13 mouse cellular contexts compared by ENCODE assay signal in genomic region chr14:29228976-29229716, GRCm38 (mm10).
DNase-seq lines count a peak whose midpoint lies in the region; ATAC-seq lines count a peak whose summit lies in the region.
"Had no signal": no experiment of that assay in that cellular context is flagged by ENCODE, and none has a peak within 500 bp of the region (broad histone marks: within the 10 kb centered on the region; RNA-seq: fewer than 3 reads in every experiment).

No protein-coding gene starts in this region.

- DNase-seq in forebrain, embryonic 11.5 days (ENCODE audit: low spot score) = no peak
- peak; percentile 2 for DNase-seq in adipocyte (ENCODE audit: low spot score)
- DNase-seq in fat pad, adult 2 months (ENCODE audit: extremely low read depth, low read depth, low spot score) = peak; percentile 85
- peak; percentile 93 for DNase-seq in midbrain, embryonic 11.5 days (ENCODE audit: low spot score, missing footprints)
- DNase-seq in adrenal gland, adult 2 months = no peak
- DNase-seq in heart, adult 8-10 months (ENCODE audit: low spot score) = no peak
- DNase-seq in heart, postnatal 36 days = no peak
- DNase-seq: adrenal gland, postnatal 10 days; B cell, adult 2 months; cerebellum, postnatal 36 days; kidney, postnatal 10 days had no signal

- intact Hi-C loops in heart, postnatal 36 days (cut with DNase I) = no loop called here

- H3K27me3 ChIP-seq in forebrain, embryonic 12.5 days = no peaks in the 10 kb centered on the region
- H3K27me3 ChIP-seq in forebrain, embryonic 11.5 days (ENCODE audit: control insufficient read depth, insufficient read depth, low read length) = no peaks in the 10 kb centered on the region
- no peaks in the 10 kb centered on the region for H3K27me3 ChIP-seq in midbrain, embryonic 11.5 days (ENCODE audit: control insufficient read depth, insufficient read depth, low read length)

- no peak overlapping the region for H3K4me2 ChIP-seq in forebrain, embryonic 12.5 days
- no peak overlapping the region for H3K4me2 ChIP-seq in forebrain, embryonic 11.5 days (ENCODE audit: low read depth, low read length, severe bottlenecking)
- H3K4me2 ChIP-seq in midbrain, embryonic 11.5 days = peak overlapping the region; percentile 8; the same call in 1 of the 2 replicates

- H3K4me3 ChIP-seq in forebrain, embryonic 12.5 days (replicated peaks) = no peak overlapping the region
- H3K4me3 ChIP-seq in forebrain, embryonic 11.5 days (ENCODE audit: low read depth, low read length) = no peak overlapping the region
- H3K4me3 ChIP-seq in midbrain, embryonic 11.5 days (ENCODE audit: low read depth, low read length) = no peak overlapping the region
- H3K4me3 ChIP-seq: myocyte had no signal

- H3K9ac ChIP-seq in forebrain, embryonic 12.5 days = no peak overlapping the region
- H3K9ac ChIP-seq in forebrain, embryonic 11.5 days (ENCODE audit: low read length) = no peak overlapping the region
- H3K9ac ChIP-seq in midbrain, embryonic 11.5 days (ENCODE audit: low read length) = no peak overlapping the region

- peak overlapping the region; percentile 53 for H3K27ac ChIP-seq in forebrain, embryonic 12.5 days
- H3K27ac ChIP-seq in forebrain, embryonic 11.5 days (ENCODE audit: low read depth, low read length) = no peak overlapping the region
- peak overlapping the region; percentile 41; the same call in 1 of the 2 replicates for H3K27ac ChIP-seq in midbrain, embryonic 11.5 days (ENCODE audit: low read depth, low read length)

- no peaks in the 10 kb centered on the region for H3K9me3 ChIP-seq in forebrain, embryonic 12.5 days
- no peaks in the 10 kb centered on the region for H3K9me3 ChIP-seq in forebrain, embryonic 11.5 days (ENCODE audit: control insufficient read depth, low read length)
- H3K9me3 ChIP-seq in midbrain, embryonic 11.5 days (ENCODE audit: control insufficient read depth, low read length) = no peaks in the 10 kb centered on the region

- H3K4me1 ChIP-seq in forebrain, embryonic 12.5 days = peaks cover 31% of the 10 kb centered on the region
- H3K4me1 ChIP-seq in forebrain, embryonic 11.5 days (replicated peaks; ENCODE audit: control insufficient read depth, insufficient read depth, low read length) = no peaks in the 10 kb centered on the region
- peaks cover 28% of the 10 kb centered on the region for H3K4me1 ChIP-seq in midbrain, embryonic 11.5 days (ENCODE audit: control insufficient read depth, insufficient read depth, low read length)

- 50% methylated on average over 19 of the region's 19 CpGs for WGBS in forebrain, embryonic 12.5 days
- 53% methylated on average over 19 of the region's 19 CpGs for WGBS in forebrain, embryonic 11.5 days
- 26% methylated on average over 19 of the region's 19 CpGs for WGBS in midbrain, embryonic 11.5 days

- no peaks in the 10 kb centered on the region for H3K36me3 ChIP-seq in forebrain, embryonic 12.5 days (replicated peaks)
- H3K36me3 ChIP-seq in forebrain, embryonic 11.5 days (ENCODE audit: control insufficient read depth, insufficient read depth, low read length) = no peaks in the 10 kb centered on the region
- H3K36me3 ChIP-seq in midbrain, embryonic 11.5 days (ENCODE audit: control insufficient read depth, insufficient read depth, low read length) = no peaks in the 10 kb centered on the region

- ATAC-seq in forebrain, embryonic 12.5 days (ENCODE audit: low FRiP score) = no peak
- no peak for ATAC-seq in forebrain, embryonic 11.5 days (replicated peaks; ENCODE audit: low FRiP score)
- peak; percentile 77; the same call in 1 of the 2 replicates for ATAC-seq in midbrain, embryonic 11.5 days (ENCODE audit: low FRiP score)

Comparison
In these comparisons a context has a peak if more than half of its experiments do, and no peak if none do; other contexts are left out.
1. DNase-seq: peak in adipocyte (single experiment), fat pad, adult 2 months (single experiment) and midbrain, embryonic 11.5 days (single experiment); none in forebrain, embryonic 11.5 days (single experiment), adrenal gland, adult 2 months (single experiment), heart, adult 8-10 months (single experiment) and heart, postnatal 36 days (0 of 2).